Mouse (Mus musculus): ENCODE results near the gene Hecw2. TPM values are rescaled to one million over a fixed set of nuclear protein-coding genes. Genes with fewer than 3 reads are reported as not detected.

Gene Hecw2
- polyA plus RNA-seq, 1 experiment from 2014 or later, result 2.9 TPM

- H3K4me3 ChIP-seq (ENCODE audit: low read depth, low read length), result no peak overlapping the region
- no peaks in the 10 kb centered on the region for H3K9me3 ChIP-seq (ENCODE audit: control insufficient read depth, low read length)
- ATAC-seq (replicated peaks; ENCODE audit: low FRiP score) (no peak), DNase-seq (ENCODE audit: low spot score) (no peak)
- H3K4me2 ChIP-seq (ENCODE audit: low read depth, low read length, severe bottlenecking), result no peak overlapping the region
- H3K4me1 ChIP-seq (replicated peaks; ENCODE audit: control insufficient read depth, insufficient read depth, low read length), result peaks cover 2% of the 10 kb centered on the region; the same call in 1 of the 2 replicates
- WGBS, result 88% methylated on average over 2 of the region's 2 CpGs
- no peaks in the 10 kb centered on the region for H3K27me3 ChIP-seq (ENCODE audit: control insufficient read depth, insufficient read depth, low read length)
- H3K27ac ChIP-seq (ENCODE audit: low read depth, low read length), result no peak overlapping the region
- H3K9ac ChIP-seq (ENCODE audit: low read length), result no peak overlapping the region
- H3K36me3 ChIP-seq (ENCODE audit: control insufficient read depth, insufficient read depth, low read length), result no peaks in the 10 kb centered on the region
Observed at GRCm38 (mm10) chr1:54122551-54122950, 72.4 kb downstream of the Hecw2 start.

GRCm38 (mm10) chr1:54121071-54121730, 73.8 kb downstream of the Hecw2 start:
- H3K9ac ChIP-seq (ENCODE audit: low read length), result no peak overlapping the region
- no peak overlapping the region for H3K4me2 ChIP-seq (ENCODE audit: low read depth, low read length, severe bottlenecking)
- ATAC-seq (replicated peaks; ENCODE audit: low FRiP score), result no peak
- H3K9me3 ChIP-seq (ENCODE audit: control insufficient read depth, low read length), result no peaks in the 10 kb centered on the region
- H3K4me1 ChIP-seq (replicated peaks; ENCODE audit: control insufficient read depth, insufficient read depth, low read length), result peaks cover 2% of the 10 kb centered on the region; the same call in 1 of the 2 replicates
- DNase-seq (ENCODE audit: low spot score), result no peak
- H3K36me3 ChIP-seq (ENCODE audit: control insufficient read depth, insufficient read depth, low read length), result no peaks in the 10 kb centered on the region
- H3K27me3 ChIP-seq (ENCODE audit: control insufficient read depth, insufficient read depth, low read length), result no peaks in the 10 kb centered on the region
- no peak overlapping the region for H3K4me3 ChIP-seq (ENCODE audit: low read depth, low read length)
- no peak overlapping the region for H3K27ac ChIP-seq (ENCODE audit: low read depth, low read length)
- WGBS, result 94% methylated on average over 5 of the region's 5 CpGs

GRCm38 (mm10) chr1:54119638-54120320, 75.2 kb downstream of the Hecw2 start:
- no peaks in the 10 kb centered on the region for H3K9me3 ChIP-seq (ENCODE audit: control insufficient read depth, low read length)
- 72% methylated on average over 9 of the region's 9 CpGs for WGBS
- DNase-seq (ENCODE audit: low spot score), result peak; percentile 54
- H3K9ac ChIP-seq (ENCODE audit: low read length), result no peak overlapping the region
- no peak overlapping the region for H3K4me3 ChIP-seq (ENCODE audit: low read depth, low read length)
- no peak overlapping the region for H3K4me2 ChIP-seq (ENCODE audit: low read depth, low read length, severe bottlenecking)
- H3K36me3 ChIP-seq (ENCODE audit: control insufficient read depth, insufficient read depth, low read length), result no peaks in the 10 kb centered on the region
- no peak overlapping the region for H3K27ac ChIP-seq (ENCODE audit: low read depth, low read length)
- peak; percentile 85 for ATAC-seq (replicated peaks; ENCODE audit: low FRiP score)
- peaks cover 2% of the 10 kb centered on the region; the same call in 1 of the 2 replicates for H3K4me1 ChIP-seq (replicated peaks; ENCODE audit: control insufficient read depth, insufficient read depth, low read length)
- no peaks in the 10 kb centered on the region for H3K27me3 ChIP-seq (ENCODE audit: control insufficient read depth, insufficient read depth, low read length)

GRCm38 (mm10) chr1:54118342-54118973, 76.5 kb downstream of the Hecw2 start:
- Histone ChIP-seq H3K27ac (ENCODE audit: low read depth, low read length) (no peak overlapping the region), H3K27me3 (ENCODE audit: control insufficient read depth, insufficient read depth, low read length) (no peaks in the 10 kb centered on the region), H3K9me3 (ENCODE audit: control insufficient read depth, low read length) (no peaks in the 10 kb centered on the region), H3K4me3 (ENCODE audit: low read depth, low read length) (no peak overlapping the region), H3K36me3 (ENCODE audit: control insufficient read depth, insufficient read depth, low read length) (no peaks in the 10 kb centered on the region), H3K4me2 (ENCODE audit: low read depth, low read length, severe bottlenecking) (no peak overlapping the region), H3K9ac (ENCODE audit: low read length) (no peak overlapping the region), H3K4me1 (replicated peaks; ENCODE audit: control insufficient read depth, insufficient read depth, low read length) (peaks cover 2% of the 10 kb centered on the region; the same call in 1 of the 2 replicates)
- DNase-seq (ENCODE audit: low spot score), result no peak
- ATAC-seq (replicated peaks; ENCODE audit: low FRiP score), result no peak
- 80% methylated on average over 8 of the region's 8 CpGs for WGBS

GRCm38 (mm10) chr1:54110920-54111605, 83.9 kb downstream of the Hecw2 start:
- H3K27ac ChIP-seq (ENCODE audit: low read depth, low read length), result no peak overlapping the region
- whole genome bisulfite sequencing, result 87% methylated on average over 8 of the region's 8 CpGs
- DNase-seq (ENCODE audit: low spot score), result no peak
- H3K36me3 ChIP-seq (ENCODE audit: control insufficient read depth, insufficient read depth, low read length), result no peaks in the 10 kb centered on the region
- no peaks in the 10 kb centered on the region for H3K9me3 ChIP-seq (ENCODE audit: control insufficient read depth, low read length)
- no peak overlapping the region for H3K4me2 ChIP-seq (ENCODE audit: low read depth, low read length, severe bottlenecking)
- no peak for ATAC-seq (replicated peaks; ENCODE audit: low FRiP score)
- H3K4me3 ChIP-seq (ENCODE audit: low read depth, low read length), result no peak overlapping the region
- H3K27me3 ChIP-seq (ENCODE audit: control insufficient read depth, insufficient read depth, low read length), result no peaks in the 10 kb centered on the region
- H3K9ac ChIP-seq (ENCODE audit: low read length), result no peak overlapping the region
- no peaks in the 10 kb centered on the region for H3K4me1 ChIP-seq (replicated peaks; ENCODE audit: control insufficient read depth, insufficient read depth, low read length)

- H3K36me3 ChIP-seq (ENCODE audit: control insufficient read depth, insufficient read depth, low read length), result no peaks in the 10 kb centered on the region
- no peak for ATAC-seq (replicated peaks; ENCODE audit: low FRiP score)
- no peak overlapping the region for H3K9ac ChIP-seq (ENCODE audit: low read length)
- H3K27ac ChIP-seq (ENCODE audit: low read depth, low read length), result no peak overlapping the region
- no peak overlapping the region for H3K4me2 ChIP-seq (ENCODE audit: low read depth, low read length, severe bottlenecking)
- H3K4me3 ChIP-seq (ENCODE audit: low read depth, low read length), result no peak overlapping the region
- 59% methylated on average over 5 of the region's 5 CpGs for WGBS
- no peak for DNase-seq (ENCODE audit: low spot score)
- no peaks in the 10 kb centered on the region for H3K4me1 ChIP-seq (replicated peaks; ENCODE audit: control insufficient read depth, insufficient read depth, low read length)
- H3K9me3 ChIP-seq (ENCODE audit: control insufficient read depth, low read length), result no peaks in the 10 kb centered on the region
- H3K27me3 ChIP-seq (ENCODE audit: control insufficient read depth, insufficient read depth, low read length), result no peaks in the 10 kb centered on the region
Observed at GRCm38 (mm10) chr1:54109255-54109654, 85.7 kb downstream of the Hecw2 start.

- H3K4me2 ChIP-seq (ENCODE audit: low read depth, low read length, severe bottlenecking), result no peak overlapping the region
- WGBS, result 86% methylated on average over 3 of the region's 3 CpGs
- H3K27ac ChIP-seq (ENCODE audit: low read depth, low read length), result no peak overlapping the region
- H3K36me3 ChIP-seq (ENCODE audit: control insufficient read depth, insufficient read depth, low read length), result no peaks in the 10 kb centered on the region
- H3K9me3 ChIP-seq (ENCODE audit: control insufficient read depth, low read length), result no peaks in the 10 kb centered on the region
- ATAC-seq (replicated peaks; ENCODE audit: low FRiP score) (no peak), DNase-seq (ENCODE audit: low spot score) (no peak)
- no peak overlapping the region for H3K4me3 ChIP-seq (ENCODE audit: low read depth, low read length)
- no peaks in the 10 kb centered on the region for H3K27me3 ChIP-seq (ENCODE audit: control insufficient read depth, insufficient read depth, low read length)
- no peak overlapping the region for H3K9ac ChIP-seq (ENCODE audit: low read length)
- H3K4me1 ChIP-seq (replicated peaks; ENCODE audit: control insufficient read depth, insufficient read depth, low read length), result no peaks in the 10 kb centered on the region
Observed at GRCm38 (mm10) chr1:54106756-54107155, 88.2 kb downstream of the Hecw2 start.

GRCm38 (mm10) chr1:54079708-54080107, 115.3 kb downstream of the Hecw2 start:
- Histone ChIP-seq H3K4me3 (ENCODE audit: low read depth, low read length) (no peak overlapping the region), H3K9me3 (ENCODE audit: control insufficient read depth, low read length) (no peaks in the 10 kb centered on the region), H3K27me3 (ENCODE audit: control insufficient read depth, insufficient read depth, low read length) (no peaks in the 10 kb centered on the region), H3K4me1 (replicated peaks; ENCODE audit: control insufficient read depth, insufficient read depth, low read length) (no peaks in the 10 kb centered on the region), H3K4me2 (ENCODE audit: low read depth, low read length, severe bottlenecking) (no peak overlapping the region), H3K9ac (ENCODE audit: low read length) (no peak overlapping the region), H3K36me3 (ENCODE audit: control insufficient read depth, insufficient read depth, low read length) (no peaks in the 10 kb centered on the region), H3K27ac (ENCODE audit: low read depth, low read length) (no peak overlapping the region)
- WGBS, result 90% methylated on average over 3 of the region's 3 CpGs
- no peak for DNase-seq (ENCODE audit: low spot score)
- ATAC-seq (replicated peaks; ENCODE audit: low FRiP score), result no peak

All from forebrain, embryonic 11.5 days (tissue).